Mouse (Mus musculus) telencephalon, adult 2 months (tissue): ENCODE results near the gene Arhgap40.

Experiments
- DNase-seq: peaks from one replicate; pipeline ENCODE4 v3.0.0-alpha.2; 2011; ENCODE audit warnings: low read depth, low spot score

Gene Arhgap40

DNA sequence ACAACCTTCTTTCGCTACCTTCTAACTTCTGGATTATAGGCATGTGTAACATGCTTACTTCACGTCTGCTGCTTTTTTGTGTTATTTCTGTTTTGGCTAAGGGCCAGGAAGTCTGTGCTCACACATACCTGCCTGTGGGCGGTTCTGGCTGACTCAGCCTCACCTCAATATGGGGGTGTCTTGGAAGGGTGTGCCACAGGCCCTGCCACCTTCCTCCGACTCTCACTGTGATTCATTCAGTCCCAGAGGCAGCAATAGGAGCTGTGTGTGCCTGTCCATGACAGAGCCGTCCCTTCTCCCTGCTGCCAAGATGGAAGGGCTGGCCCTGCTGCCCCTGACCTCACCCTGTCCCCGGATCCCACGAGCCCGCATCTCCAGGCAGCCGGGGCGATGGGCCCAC lies at the start of gene Arhgap40:
Gene Arhgap40, plus strand, starts transcription at position 269 of the 400 bp plus-strand sequence.
- DNase-seq = no peak

DNA sequence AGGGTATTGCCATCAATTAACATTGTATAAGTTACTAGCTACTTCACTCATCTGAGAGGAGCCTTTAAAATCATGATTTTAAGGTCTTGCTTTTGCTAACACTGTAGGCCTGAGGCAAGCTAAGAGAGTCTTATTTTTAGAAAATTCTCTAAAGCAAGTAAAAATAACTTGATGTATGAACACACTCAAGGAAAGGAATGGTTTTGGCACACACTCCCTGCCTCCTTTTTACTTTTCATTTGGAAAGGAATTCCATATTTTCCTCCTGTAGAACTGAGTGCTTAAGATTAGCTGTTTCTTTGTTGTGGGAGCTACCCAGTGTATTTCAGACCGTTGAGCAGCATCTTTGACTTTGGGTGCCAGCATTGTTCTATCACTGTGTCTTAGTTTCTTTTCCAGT lies 38.4 kb upstream of the Arhgap40 start:
- peak; percentile 49 for DNase-seq

DNA sequence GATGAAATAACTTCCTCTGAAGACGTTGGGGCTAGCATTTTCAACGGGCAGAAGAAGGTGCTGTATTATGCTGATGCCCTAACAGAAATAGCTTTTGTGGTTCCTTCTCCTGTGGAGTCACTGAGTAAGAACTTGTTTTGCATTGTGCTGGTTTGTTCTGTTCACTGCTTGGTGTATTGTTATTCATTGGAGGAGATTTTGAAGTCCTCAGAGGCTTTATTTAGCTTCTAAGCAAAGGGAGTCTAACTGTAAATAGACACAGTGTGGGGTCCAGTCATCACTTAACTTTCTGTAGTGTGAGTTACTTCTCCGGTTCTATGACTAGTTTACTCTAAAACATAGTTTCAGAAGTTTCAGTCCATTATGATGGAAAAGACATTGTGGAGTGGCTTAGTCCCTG lies 35.0 kb upstream of the Arhgap40 start:
- no peak for DNase-seq

DNA sequence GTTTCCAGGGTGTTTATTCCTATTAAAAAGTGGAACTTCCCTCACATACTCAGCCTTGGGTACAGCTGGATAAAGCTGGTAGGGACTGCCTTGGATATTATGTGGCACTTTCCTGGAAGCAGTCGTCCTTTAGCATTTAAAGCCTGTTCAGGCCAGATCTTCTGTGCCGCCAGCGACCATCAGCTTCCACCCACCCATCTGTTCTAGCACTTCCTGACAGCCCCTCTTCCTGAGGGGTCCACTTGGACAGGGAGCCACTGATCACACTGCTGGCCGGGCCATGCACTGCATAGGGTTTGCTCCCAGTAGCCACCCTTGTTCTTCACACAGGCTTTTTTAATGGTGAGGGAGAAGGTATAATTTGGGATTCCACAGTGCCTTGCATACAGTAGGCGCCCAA lies 14.1 kb upstream of the Arhgap40 start:
- no peak for DNase-seq

DNA sequence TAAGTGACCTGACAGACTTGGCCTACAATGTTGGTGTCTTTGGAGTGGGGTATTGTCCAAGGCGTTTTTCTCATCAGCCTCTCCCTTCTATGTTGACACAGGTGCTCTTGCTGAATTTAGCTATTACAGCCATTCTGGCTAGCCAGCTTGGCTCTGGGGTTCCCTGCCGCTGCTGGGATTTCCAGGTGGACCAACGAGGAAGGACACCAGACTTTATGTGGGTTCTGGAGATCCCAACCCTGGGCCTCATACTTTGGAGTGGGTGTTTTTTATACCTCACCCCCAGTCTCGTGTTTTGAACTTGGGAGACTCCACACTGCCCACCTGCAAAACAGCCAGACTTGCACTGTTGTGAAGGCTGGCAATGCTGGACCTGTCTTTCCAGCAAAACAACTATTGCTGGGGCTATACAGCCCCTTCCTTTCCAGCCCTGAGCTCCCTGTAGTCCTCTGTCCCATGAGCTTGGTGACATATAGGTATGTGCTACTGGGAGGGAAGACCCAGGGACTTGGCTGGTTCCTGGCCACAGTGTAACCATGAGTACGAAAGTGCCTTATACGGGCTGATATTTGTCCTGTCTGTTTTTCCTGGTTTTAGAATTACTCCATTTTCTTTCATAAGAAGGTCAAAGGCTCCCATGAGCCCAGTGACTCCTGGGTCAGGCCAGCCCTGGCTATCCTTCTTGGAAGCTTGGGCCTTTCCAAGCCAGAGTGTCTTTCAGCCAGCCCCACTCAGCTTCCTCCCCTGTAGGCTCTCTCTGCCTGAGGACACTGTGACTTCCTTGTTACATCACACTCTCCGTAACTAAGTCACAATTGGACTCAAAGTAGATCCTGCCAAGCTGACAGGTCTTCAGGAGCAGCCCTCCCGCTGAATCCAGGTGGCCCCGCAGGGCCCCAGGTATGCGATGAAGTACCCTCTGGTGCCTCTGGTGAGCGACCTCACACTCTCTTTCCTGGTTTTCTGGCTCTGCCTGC lies 10.5 kb upstream of the Arhgap40 start, which contains the start of gene Adig:
Gene Adig, plus strand, starts transcription at position 777 of the 977 bp plus-strand sequence.
- DNase-seq = no peak

DNA sequence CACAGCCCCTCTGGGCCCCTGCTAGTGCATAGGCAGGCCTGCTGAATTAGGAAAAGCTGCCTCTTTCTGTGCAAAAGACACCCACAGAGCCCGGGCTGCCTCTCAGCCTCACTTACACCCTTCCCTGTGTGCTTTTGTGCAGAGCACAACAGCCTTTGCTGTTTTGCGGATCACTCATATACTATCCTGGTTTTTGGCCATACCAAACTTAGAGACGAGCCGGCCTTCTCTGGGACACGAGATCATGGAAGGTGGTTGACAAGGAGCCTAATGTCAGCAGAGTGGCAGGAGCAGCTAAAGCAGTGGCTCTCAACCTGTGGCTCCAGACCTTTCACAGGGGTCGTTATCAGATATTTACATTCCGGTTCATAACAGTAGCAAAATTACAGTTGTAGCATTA lies 9.4 kb upstream of the Arhgap40 start:
- DNase-seq = no peak

DNA sequence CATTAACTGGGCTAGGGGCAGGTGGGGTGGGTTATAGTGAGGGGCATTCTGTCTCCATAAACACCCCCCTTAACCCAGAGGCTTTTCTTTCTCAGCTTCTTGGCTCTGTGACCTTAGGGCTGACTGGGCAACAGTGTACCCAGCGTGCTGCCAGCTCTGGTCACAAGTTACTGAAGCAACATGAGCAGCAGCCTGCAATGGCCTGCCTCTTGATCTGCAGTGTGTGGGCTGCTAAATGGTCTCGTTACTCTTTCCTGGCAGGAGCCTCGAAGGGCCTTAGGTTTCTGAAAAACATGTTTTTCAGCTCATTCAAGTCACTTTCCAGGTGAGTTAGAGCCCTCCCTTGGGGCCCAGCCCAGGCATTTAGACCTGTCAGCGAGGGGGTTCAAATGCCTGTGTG lies 8.9 kb upstream of the Arhgap40 start:
- no peak for DNase-seq

DNA sequence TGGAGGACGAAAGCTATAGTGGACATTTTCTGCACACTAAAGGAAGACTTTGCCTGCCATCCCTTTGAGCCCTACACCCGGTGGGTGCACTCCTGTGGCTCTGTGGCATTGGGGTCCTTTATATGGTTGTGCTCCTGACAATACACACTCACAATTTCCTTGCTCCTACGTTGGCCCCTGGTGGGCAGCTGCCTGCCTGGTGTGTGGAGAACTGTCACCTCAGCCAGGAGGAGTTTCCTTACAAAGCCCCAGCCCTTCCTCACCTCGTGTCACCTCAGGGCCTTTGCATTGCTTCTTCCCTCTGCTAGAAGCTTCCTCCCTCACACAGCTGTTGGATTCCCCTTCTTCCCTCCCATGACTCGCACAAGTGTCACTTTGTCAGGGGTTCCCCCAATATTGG lies 6.1 kb upstream of the Arhgap40 start:
- DNase-seq = no peak

DNA sequence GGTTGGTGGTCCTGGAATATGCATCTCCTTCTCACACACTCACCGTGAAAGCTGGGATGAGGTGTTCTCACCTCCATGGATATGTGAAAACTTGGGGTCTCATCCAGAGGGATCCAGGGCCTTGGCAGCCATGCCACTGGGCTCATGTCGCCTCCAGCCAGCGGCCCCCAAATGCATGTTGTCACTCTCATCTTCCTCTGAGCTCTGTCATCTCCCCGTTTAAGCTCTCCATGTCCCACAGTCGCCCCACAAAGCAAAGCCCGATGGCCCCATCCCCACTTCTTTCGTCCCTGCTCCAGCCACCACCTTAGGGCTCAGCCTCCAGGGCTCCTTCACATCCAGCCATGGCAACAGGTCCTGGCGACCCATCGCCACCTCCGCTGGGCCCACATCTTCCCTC lies 5.5 kb upstream of the Arhgap40 start:
- DNase-seq = no peak

DNA sequence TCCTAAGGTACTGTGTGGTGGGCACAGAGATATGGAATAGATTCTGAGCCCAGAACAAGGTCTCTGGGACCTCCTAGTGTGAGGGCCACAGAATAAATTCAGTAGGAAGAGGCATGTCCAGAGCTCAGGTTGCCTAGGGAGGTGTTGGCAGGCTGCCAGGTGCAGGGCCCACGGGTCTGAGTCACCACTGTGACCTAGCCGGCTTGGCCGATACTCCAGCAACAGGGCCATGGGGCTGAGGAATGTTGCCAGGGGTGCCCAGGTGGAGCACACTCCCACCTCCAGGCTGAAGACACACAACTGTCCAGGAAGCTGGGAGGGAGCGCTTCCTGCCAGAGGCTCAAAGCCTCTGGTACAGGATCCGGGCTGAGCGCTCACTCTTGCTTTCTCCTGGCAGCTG lies 1.9 kb upstream of the Arhgap40 start:
- DNase-seq = no peak

DNA sequence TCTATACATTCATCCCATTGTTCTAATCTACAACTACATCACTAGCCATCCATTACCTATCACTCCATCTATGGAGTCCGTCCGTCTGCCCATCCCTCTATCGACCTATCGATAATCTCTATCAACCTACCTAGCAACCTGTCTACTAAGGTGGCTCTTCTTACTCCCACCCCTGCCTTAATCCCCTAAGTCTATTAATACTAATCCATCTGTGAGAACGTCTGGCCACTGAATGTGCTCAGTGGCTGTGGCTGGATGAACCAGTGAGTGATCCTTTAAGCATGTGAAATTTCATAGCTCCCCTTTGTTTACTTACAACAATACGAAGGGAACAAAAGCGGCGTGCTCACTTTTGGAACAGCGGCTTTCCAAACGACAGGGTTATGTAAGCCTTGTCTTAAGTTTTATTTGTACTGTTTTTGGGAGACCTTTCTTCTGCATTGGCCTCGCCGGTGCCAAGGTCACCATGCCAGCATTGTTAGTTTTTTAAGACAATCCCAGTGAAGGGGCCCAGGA lies 1.3 kb downstream of the Arhgap40 start:
- no peak for DNase-seq

DNA sequence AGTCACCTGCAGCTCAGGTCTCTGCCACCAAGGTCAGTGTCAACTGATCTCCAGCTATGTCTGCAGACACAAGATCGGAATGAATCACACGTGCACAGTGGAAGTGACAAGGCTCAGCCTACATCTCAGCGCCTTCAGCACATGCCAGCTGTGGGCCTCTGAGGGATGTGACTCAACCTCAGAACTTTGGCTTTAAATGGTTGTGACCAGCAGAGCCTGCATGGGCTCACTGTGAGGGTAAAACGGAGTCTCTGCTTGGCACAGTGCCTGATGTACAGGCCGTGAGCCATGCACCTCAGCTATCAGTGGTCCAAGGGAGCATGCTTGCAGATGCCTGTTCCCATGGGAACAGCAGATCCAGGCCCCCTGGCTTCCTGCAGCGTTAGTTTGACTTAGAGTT lies 6.0 kb downstream of the Arhgap40 start:
- no peak for DNase-seq

DNA sequence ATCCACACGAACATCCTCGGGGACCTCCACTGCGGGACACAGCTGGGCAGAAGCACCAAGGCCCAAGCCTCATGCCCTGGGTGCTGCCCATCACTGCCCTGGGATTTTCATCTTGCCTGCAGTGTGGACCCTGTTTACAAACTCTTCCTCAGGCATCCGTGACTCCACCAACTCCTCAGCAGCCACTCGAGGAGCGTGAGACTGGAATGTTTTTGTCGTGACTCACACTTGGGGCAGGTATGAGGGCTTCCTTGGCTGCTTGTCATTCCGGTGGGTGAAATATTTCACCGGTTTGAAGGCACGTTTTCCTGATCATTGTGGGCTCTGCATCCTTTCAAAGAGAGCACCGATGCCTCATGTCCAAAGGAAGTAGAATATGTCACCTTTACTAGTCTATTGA lies 6.5 kb downstream of the Arhgap40 start:
- no peak for DNase-seq

DNA sequence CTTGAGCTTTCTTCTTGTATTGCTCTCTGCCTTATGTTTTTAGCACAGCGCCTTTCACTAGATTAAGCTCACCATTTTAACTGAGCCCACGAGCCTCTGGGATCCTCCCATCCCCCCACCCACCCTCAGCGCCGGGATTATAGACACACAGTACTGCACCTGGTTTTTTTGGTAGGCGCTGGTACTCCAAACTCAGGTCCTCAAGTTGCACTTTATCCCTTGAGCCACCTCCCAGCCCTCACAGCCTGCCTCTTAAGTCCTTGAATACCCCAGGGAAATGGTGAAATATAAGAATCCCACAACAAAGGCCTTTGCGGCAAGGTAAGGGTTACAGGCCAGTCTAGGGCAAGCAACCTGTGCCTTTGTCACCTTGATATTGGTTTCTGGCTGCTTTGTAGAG lies 7.2 kb downstream of the Arhgap40 start:
- no peak for DNase-seq

DNA sequence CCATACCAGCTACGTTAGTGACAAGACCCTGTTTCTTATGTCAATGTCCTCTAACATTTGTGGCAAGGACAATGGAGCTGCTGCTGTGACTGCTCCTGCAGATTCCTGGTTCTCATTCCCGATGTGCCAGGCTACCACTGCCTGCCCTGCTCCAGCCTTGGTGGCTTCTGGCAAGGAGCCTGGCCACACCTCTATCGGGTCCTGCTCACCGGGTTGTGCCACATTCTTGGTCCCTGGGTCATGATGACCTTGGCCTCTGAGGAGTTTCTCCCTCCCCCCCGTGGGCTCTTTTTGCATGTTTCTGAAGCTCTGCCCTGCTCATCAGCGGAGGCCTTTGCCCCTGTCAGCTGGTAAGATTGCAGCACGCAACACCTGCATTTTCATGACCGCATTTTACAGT lies 10.5 kb downstream of the Arhgap40 start:
- no peak for DNase-seq

DNA sequence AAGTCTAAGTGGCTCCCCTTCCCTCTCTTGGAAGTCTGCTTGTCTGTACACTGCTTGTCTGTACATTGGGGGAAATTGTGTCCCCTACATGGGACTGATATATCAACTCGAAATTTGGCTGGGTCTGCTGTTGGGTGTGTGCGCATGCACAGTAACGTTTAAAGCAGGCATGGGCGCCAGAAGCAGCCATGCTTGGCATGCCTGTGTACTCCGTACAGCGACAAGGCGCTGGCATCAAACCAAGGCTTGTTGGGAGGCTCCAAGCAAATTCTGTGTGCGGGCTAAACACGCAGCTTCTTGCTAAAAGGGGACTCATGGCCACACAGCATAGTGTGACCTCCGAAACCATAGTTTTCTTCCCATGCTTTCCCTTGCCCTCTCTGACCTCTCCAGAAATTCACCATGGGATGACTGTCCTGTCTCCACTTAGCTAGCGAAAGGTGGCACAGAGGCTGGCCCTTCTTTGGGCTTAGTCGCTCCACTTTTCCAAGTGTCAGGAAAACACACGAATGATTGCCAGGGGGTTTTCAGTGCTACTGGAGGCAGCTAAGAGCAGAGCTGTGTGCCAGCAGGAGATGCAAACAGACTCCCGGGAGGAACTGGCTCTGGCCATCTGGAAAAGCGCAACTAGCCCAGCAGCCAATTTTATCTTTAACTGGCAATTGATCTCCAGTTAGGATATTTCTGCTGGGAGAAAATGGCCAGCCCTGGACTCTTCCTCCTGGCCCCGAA lies 11.7 kb downstream of the Arhgap40 start:
- no peak for DNase-seq

DNA sequence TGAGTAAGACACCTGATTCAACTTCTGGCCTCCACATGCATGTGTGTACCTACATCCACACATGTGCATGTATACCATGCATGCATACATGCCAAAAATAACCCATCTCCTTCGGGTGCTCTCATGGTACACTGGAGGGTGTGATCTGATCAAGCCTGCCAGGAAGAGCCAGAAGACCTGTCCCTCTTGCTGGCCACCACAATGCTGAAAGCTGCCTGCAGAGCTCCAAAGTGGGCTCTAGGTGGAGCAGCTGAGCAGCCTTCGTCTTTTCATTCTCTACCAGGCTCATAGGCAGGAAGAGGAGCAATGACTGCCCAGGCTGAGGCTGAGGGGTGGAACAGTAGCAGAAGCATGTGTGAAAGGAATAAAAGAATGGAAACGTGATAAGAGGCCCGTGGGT lies 21.5 kb downstream of the Arhgap40 start:
- no peak for DNase-seq

DNA sequence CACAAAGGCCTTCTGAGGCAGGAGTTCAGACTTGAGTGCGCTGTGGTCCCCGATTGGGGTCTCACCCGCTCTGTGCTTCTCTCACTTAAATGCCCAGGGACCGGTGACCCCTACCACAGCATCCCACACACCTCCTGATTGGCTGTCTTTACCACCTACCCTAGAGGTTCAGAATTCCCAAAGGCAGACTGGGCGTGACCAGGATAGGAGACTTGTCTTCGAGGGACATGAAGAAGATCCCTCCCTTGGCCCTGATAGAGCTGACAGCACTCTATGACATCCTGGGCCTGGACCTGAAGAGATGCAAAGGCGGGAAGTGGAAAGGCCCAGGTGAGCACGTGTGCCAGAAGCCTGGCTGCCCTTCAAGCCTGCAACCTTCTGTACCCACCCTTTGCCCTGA lies 22.0 kb downstream of the Arhgap40 start:
- DNase-seq = no peak

DNA sequence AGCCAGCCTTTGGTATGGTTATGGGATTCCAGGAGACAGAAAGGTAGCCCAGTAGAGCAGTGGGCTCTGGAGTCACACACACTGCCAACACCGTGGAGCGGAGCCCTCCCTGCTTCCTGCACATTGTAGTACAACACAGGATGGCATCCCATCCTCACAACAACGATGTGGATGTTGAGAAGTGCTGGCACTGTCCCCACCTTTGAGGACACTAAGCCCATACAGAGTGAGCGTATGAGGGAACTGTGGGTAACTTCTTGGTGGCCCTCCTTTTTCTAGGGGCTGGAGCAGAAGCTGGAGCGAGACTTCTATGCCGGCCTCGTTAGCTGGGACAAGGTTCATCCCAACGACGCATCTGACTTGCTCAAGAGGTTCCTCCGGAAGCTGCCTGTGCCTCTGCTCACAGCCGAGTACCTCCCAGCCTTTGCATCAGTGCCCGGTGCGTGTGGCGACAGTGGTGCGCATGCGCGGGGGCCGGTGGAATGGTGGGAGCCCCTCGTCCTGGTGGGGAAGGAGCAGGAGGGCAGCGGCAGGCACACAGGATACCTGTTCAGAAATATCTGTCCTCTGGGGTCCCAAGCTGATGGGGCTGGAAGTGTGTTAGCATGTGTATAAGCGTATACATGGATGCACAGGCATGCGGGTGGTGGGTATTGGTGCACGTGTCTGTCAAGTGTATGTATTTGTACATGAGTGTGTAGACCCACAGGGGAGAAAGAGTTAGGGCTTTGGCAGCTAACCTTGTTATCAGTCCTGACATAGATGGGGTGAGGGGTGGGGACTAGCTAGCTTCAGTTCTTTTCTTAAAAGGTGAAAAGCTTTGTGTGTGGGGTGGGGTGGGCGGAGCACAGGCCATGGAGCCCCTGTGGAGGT lies 27.1 kb downstream of the Arhgap40 start:
- no peak for DNase-seq

DNA sequence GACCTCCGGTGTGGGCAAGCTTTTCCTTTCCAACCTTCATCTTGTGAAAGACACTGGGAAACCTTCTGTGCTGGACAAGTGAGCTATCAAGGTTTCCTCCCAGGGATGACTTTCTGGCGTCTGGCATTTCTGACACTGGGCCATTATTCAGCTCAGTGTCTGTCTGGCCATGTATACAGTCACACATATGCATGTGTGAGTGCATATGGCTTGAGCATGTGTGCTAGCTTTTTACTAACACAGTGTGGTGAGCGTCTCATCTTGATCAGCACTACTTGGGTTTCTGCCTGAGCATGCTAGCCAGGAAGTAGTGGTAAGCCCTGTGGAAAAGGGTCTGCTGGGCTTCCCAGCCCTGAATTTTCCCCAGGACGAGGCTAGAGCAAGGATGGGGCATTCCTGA lies 28.7 kb downstream of the Arhgap40 start:
- DNase-seq = no peak

DNA sequence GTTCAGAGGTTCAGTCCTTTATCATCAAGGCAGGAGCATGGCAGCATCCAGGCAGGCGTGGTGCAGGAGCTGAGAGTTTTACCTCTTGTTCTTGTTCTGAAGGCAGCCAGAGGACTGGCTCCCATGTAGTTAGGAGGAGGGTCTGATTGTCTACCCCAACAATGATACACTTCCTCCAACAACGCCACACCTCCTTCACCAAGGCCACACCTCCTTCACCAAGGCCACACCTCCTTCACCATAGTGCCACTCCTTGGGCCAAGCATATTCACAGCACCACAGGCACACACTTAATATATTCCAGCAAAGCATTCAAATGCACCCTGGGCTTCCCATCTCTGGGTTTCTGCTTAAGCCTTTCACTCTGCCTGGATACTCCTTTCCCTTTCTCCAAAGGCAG lies 32.7 kb downstream of the Arhgap40 start:
- DNase-seq = no peak

DNA sequence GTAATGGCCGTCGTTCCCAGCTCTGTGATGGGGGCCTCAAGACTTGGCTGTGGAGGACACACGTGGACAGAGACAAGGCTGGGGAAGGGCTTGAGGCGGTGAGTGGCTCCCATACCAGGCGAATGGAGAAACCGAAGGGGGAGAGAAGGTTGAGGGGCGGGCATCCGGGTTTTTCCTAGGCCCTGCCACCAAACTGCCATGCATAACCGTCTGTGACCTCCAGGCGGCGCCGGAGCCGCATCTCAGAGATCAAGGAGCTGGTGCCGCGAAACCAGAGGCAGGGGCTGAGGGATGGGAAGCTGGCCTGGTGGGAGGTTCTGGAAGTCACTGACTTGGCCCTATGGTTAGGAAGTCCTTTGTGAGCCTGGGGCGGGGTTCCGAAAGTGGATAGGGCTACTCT lies 34.2 kb downstream of the Arhgap40 start:
- DNase-seq = no peak
